Mouse (Mus musculus) liver, embryonic 14.5 days (tissue): ENCODE data around the gene Mgll. TPM values are rescaled to one million over a fixed set of nuclear protein-coding genes. Genes with fewer than 3 reads are reported as not detected.

ENCODE experiments used
- ATAC-seq: fragments of 200-750 bp; cut with Nextera tagmentation; 2 replicates; pipeline ENCODE4 v1.8.0; 2017; ENCODE audit warnings: moderate number of reproducible peaks, mild to moderate bottlenecking, moderate library complexity; ENCODE audit not compliant: insufficient read depth
- DNase-seq, 3 experiments: peaks; one replicate each; pipeline ENCODE4 v3.0.0-alpha.2; 2012 to 2013; ENCODE audit warnings: low read depth in 3 of 3, low spot score in 3 of 3
- H3K27ac ChIP-seq: fragments of 300-500 bp; sonication (generic); 2 replicates; pipeline ENCODE4 v1.5.1; 2014; ENCODE audit warnings: moderate library complexity, mild to moderate bottlenecking, control low read depth, inconsistent platforms
- H3K27me3 ChIP-seq: fragments of 300-500 bp; sonication (generic); 2 replicates; pipeline ENCODE4 v1.6.1; 2014; ENCODE audit warnings: mild to moderate bottlenecking, low read length, moderate library complexity; ENCODE audit not compliant: control insufficient read depth, insufficient read depth
- H3K36me3 ChIP-seq: fragments of 300-500 bp; sonication (generic); replicated peaks from 2 replicates; pipeline ENCODE4 v1.6.1; 2014; ENCODE audit warnings: low read depth; ENCODE audit not compliant: control insufficient read depth, insufficient read depth
- H3K4me1 ChIP-seq, 2 experiments: fragments of 200-500 bp in 1 of 2; fragments of 300-500 bp in 1 of 2; sonication (generic) in 1 of 2; replicated peaks; 2 replicates each; pipeline ENCODE4 v1.6.1; 2012 to 2014; ENCODE audit warnings: antibody characterized with exemption in 1 of 2, inconsistent platforms in 1 of 2, low read length in 1 of 2; ENCODE audit not compliant: control insufficient read depth in 2 of 2, insufficient read depth in 2 of 2
- H3K4me2 ChIP-seq: fragments of 300-500 bp; sonication (generic); 2 replicates; pipeline ENCODE4 v1.6.1; 2014; ENCODE audit warnings: low read depth, mild to moderate bottlenecking, control low read depth, moderate library complexity
- H3K4me3 ChIP-seq, 2 experiments: fragments of 200-500 bp in 1 of 2; fragments of 300-500 bp in 1 of 2; sonication (generic) in 1 of 2; 2 replicates each; pipeline ENCODE4 v1.5.1; 2012 to 2014; ENCODE audit warnings: low read depth in 2 of 2, low read length in 2 of 2, mild to moderate bottlenecking in 2 of 2, control low read depth in 1 of 2, inconsistent platforms in 1 of 2, moderate library complexity in 1 of 2; ENCODE audit not compliant: insufficient read depth in 1 of 2
- H3K9ac ChIP-seq: fragments of 300-500 bp; sonication (generic); replicated peaks from 2 replicates; pipeline ENCODE4 v1.6.1; 2014; ENCODE audit warnings: mild to moderate bottlenecking, control low read depth, moderate library complexity
- H3K9me3 ChIP-seq: fragments of 300-500 bp; sonication (generic); 2 replicates; pipeline ENCODE4 v1.6.1; 2016; ENCODE audit warnings: low read length, mixed read lengths; ENCODE audit not compliant: control insufficient read depth
- CTCF ChIP-seq: IDR thresholded peaks from 2 replicates; pipeline ENCODE4 v1.5.1; 2016; ENCODE audit warnings: antibody characterized with exemption, low read depth, control low read depth
- EP300 ChIP-seq: IDR thresholded peaks from 2 replicates; pipeline ENCODE4 v1.6.1; 2016; ENCODE audit warnings: antibody characterized with exemption, low read depth
- WGBS: fragments of 180-500 bp; shearing (Covaris S2); extraction: QIAGEN DNeasy Blood & Tissue Kit; methylation state at CpG from one replicate; pipeline ENCODE4 v1.1.7; 2014; ENCODE audit not compliant: insufficient replicate concordance; 5-methylcytosine and 5-hydroxymethylcytosine counted together
- polyA plus RNA-seq, 2 experiments: library from polyadenylated mRNA; depleted of rRNA in 1 of 2; stranded (reverse) in 1 of 2; unstranded in 1 of 2; fragments of >200 nt; fragmentation: Nextera tagmentation in 1 of 2; extraction: Ambion mirVana in 1 of 2; gene quantifications; 2 replicates each; pipeline versions ENCODE4 v1.2.1 to v1.2.3; 2012 to 2014

Mgll gene
- polyA plus RNA-seq, 2 experiments: 17.0 to 68.0 TPM

DNA sequence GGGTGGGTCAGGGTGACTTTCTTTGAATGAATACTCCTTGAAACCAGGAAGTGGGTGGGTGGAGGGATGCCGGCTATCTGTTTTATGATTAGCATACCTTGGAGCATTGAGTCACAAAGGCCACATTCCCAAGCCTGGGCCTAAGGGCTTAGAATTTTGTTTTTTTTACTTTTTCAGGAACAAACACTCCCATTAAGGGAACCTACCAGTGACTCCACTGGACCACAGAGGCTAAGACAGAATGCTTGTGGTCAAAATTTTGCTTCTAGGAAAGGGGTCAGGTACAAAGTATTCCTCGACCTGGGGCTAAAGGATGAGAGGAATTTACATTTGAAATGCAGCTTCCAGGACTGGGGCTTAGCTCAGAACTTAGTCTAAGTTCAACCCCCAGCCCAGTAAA lies 32.9 kb upstream of the Mgll start:
- H3K27ac ChIP-seq: no peak overlapping the region
- ATAC-seq: no peak

DNA sequence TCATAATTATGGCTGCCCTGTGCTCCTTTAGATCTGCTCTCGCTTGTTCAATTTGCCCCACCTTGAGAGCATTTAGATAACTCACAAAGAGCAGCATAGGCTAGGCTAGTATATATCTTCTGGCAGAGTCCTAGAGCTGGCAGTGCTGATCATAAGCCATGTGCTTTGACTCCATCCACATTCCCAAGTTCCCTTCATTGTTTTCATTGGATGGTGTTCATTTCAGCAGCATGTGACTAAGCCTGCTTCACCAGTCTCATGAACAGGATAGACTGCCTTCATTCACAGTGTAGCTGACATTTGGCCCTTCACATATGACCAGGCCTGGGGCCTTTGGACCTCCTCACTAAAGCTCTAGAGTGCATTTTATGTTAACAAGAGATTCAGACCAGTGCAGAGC lies 21.3 kb upstream of the Mgll start:
- Histone ChIP-seq H3K4me3 (no peak overlapping the region), H3K4me1 (no peaks in the 10 kb centered on the region), H3K9me3 (no peaks in the 10 kb centered on the region), H3K27ac (no peak overlapping the region), H3K9ac (no peak overlapping the region), H3K27me3 (peaks cover 3% of the 10 kb centered on the region), H3K4me2 (no peak overlapping the region), H3K36me3 (no peaks in the 10 kb centered on the region)
- DNase-seq (no peak), ATAC-seq (no peak)
- TF ChIP-seq CTCF (no peak), EP300 (no peak)
- 64% methylated on average over 1 of the region's 1 CpGs for WGBS

More for the DNA sequence above, 32.9 kb upstream of the Mgll start:
- no peak for DNase-seq
- H3K9me3 ChIP-seq: no peaks in the 10 kb centered on the region
- TF ChIP-seq EP300 (no peak), CTCF (no peak)
- H3K4me3 ChIP-seq: no peak overlapping the region
- H3K9ac ChIP-seq: no peak overlapping the region
- H3K4me2 ChIP-seq: no peak overlapping the region
- H3K36me3 ChIP-seq: no peaks in the 10 kb centered on the region
- no peaks in the 10 kb centered on the region for H3K27me3 ChIP-seq
- peaks cover 4 to 10% of the 10 kb centered on the region in 2 experiments; a peak in 3 of 4 replicates for H3K4me1 ChIP-seq
- 69% methylated on average over 2 of the region's 2 CpGs for WGBS

DNA sequence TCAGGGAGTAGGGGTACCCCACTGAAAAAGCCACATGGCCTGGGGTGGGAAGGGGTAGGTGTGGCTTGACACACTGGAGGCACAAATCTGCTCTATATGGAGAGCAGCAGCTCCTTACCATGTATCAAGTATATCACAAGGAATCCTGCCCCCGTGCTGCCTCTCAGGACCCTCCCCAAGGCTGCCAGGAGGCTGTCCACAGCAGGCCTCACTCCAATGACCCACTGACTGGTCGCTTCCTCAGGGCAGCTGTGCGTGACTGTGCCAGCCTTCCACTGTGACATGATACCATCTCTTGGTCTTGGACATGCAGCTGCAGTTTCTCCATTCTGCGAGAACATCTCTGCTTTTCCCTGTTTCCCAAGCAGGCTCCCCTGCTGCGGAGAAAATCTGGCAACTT lies 20.5 kb upstream of the Mgll start:
- no peaks in the 10 kb centered on the region for H3K9me3 ChIP-seq
- no peak overlapping the region for H3K27ac ChIP-seq
- WGBS: 72% methylated on average over 5 of the region's 5 CpGs
- H3K27me3 ChIP-seq: no peaks in the 10 kb centered on the region; the same call in 1 of the 2 replicates
- no peak overlapping the region for H3K4me3 ChIP-seq
- ATAC-seq (no peak), DNase-seq (no peak)
- no peak overlapping the region for H3K4me2 ChIP-seq
- H3K36me3 ChIP-seq: no peaks in the 10 kb centered on the region
- no peak overlapping the region for H3K9ac ChIP-seq
- peaks cover 8% of the 10 kb centered on the region in 2 experiments for H3K4me1 ChIP-seq
- TF ChIP-seq EP300: no peak
- TF ChIP-seq CTCF: no peak

DNA sequence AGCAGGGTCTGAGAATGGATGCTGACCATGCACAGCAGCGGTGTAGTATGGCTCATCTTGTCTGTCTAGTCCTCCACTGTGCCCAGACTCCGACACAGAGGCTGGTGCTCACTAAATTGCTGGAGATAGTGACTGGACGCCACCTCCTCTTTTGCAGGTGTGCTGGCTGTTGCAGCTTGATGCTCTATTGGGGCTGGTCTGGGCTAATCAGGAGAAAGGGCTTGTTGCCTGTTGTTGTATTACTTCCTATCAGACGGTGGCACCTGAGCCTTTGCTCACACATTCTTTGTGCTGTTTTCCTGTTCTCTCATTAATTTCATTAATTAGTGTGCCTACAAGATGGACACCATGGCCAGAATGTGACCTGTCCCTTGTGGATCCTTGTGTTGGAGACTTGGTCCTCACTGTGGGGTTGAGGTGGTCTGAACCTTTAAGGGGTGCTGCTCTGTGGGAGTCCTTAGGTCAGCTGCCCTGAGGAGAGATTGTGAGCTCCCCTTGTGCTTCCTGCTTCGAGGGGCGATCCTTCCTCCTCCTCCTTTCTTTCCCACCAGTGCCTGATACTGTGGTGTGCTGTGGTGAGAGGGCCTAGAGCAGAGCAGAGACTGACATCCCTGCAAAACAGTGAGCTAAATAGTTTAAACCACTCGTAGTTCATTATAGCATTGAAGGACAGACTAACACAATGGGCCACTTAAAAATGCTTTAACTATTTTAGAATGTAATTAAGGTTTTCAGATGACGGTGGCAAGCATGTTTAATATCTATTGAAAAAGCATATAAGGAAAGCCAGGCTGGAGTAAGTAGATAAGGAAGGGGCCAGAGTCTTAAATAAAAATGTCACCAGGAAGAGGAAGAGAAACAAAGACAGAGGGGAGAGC lies 15.6 kb upstream of the Mgll start:
- no peak for TF ChIP-seq CTCF
- peak; percentile 72 for TF ChIP-seq EP300
- Histone ChIP-seq H3K9me3 (no peaks in the 10 kb centered on the region), H3K27me3 (no peaks in the 10 kb centered on the region), H3K4me3 (no peak overlapping the region), H3K4me1 (peaks cover 19 to 20% of the 10 kb centered on the region in 2 experiments), H3K9ac (peak overlapping the region; percentile 59), H3K4me2 (peak overlapping the region; percentile 42), H3K36me3 (no peaks in the 10 kb centered on the region), H3K27ac (peak overlapping the region; percentile 79)
- ATAC-seq (peak; percentile 89), DNase-seq (peak; percentile 45 to 56 (median 51))
- WGBS: 17% methylated on average over 8 of the region's 8 CpGs

DNA sequence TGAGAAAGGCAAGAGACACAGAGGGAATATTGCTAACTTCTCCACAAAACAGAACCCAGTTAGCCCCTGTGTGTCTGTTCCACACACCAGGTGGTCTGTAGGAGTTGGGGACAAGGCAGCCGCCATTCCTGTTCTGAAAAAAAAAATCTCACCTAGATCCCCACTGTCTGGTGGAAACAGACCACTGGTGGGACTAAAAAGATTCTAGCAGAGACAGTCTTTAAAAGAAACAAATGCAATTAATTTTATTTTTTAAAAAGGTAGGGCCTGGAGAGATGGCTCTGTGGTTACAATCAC lies 15.0 kb upstream of the Mgll start:
- peaks cover 19 to 23% of the 10 kb centered on the region in 2 experiments for H3K4me1 ChIP-seq
- H3K27me3 ChIP-seq: no peaks in the 10 kb centered on the region
- WGBS: 61% methylated on average over 1 of the region's 1 CpGs
- ATAC-seq: no peak
- DNase-seq: no peak
- peak overlapping the region; percentile 59 for H3K9ac ChIP-seq
- peak overlapping the region; percentile 79 for H3K27ac ChIP-seq
- no peaks in the 10 kb centered on the region for H3K36me3 ChIP-seq
- TF ChIP-seq EP300 (no peak), CTCF (no peak)
- H3K9me3 ChIP-seq: no peaks in the 10 kb centered on the region
- H3K4me2 ChIP-seq: peak overlapping the region; percentile 42
- H3K4me3 ChIP-seq: no peak overlapping the region
